Mouse (Mus musculus) gonadal fat pad, adult 2 months (tissue): ENCODE data around the gene Nono. TPM values are rescaled to one million over a fixed set of nuclear protein-coding genes. Genes with fewer than 3 reads are reported as not detected.
"Not testable (repeated sequence)": the region's sequence is repeated elsewhere in the genome, so short reads cannot be mapped to it uniquely, and the experiment has no call there.

Experiments used
- DNase-seq: peaks from one replicate; pipeline ENCODE4 v3.0.0-alpha.2; 2012; ENCODE audit warnings: low read depth
- polyA plus RNA-seq: library from polyadenylated mRNA; depleted of rRNA; stranded (reverse); fragments of >200 nt; gene quantifications from 2 replicates; pipeline ENCODE4 v1.2.3, GENCODE M21; 2012; rRNA removed

Nono gene
- polyA plus RNA-seq, 1 experiment, result 127 TPM

DNA sequence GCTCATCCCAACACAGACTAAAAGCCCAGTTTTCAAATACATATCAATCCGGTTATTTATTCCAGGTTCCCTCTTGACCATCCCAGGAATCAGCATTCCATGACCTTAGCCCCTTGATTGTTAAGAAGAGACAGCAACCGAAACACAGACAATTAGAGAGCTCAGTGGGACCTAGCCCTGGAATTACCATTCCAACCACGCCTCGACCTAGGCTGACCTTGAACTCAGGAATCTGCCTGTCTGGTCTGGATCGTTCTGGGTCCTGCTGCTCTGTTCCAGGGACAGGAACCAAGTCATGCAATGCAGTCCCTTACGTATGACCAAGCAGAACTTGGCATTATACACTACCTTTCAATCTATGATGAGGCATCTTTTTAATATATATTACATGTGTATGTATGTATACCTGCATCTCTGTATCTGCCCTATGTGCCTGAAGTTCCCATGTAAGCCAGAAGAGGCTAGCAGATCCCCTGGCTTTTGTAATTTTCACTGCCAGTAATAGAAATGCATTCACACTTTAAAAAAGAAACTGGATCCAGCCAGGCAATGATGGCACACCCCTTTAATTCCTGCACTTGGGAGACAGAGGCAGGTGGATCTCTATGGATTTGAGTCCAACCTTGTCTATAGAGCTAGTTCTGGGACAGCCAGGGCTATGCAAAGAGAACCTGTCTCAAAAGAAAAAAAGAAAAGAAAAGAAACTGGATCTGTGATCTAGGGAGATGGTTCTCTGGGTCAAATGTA lies 52.7 kb downstream of the Nono start:
- no peak for DNase-seq

DNA sequence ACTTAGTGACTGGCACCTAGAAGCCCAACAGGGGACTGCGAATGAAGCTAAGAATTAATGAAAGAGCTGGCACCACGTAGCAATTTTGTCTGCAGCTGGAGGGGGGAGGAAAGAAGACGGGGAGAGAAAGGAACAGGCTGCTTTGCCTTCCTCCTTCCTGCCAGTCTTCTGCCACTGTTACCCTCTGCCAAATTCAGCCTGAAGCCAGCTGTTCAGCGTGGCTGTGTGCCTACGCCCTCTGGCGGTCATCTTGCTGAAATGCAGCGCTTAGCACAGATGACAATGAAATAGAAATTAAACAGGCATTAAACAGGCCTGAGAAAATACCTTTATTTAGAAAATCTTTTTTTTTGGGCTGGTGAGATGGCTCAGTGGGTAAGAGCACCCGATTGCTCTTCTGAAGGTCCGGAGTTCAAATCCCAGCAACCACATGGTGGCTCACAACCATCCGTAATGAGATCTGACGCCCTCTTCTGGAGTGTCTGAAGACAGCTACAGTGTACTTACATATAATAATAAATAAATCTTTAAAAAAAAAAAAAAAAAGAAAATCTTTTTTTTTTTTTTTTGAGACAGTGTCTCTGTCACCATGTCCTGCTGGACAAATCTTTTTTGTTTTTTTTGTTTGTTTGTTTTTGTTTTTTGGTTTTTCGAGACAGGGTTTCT lies 57.5 kb downstream of the Nono start:
- DNase-seq, result not testable (repeated sequence)

Other genes with a start within 250 kb of the Nono start
- 16.7 and 23.9 TPM in 2 replicates for gene Snx12, start 206.8 kb upstream of the Nono start, polyA plus RNA-seq
- gene Foxo4, start 174.8 kb upstream of the Nono start, polyA plus RNA-seq, result 28.9 and 32.0 TPM in 2 replicates
- 0.43 and 0.80 TPM in 2 replicates for gene Gm614, start 165.3 kb upstream of the Nono start, polyA plus RNA-seq
- 7.3 TPM in 2 replicates for gene Il2rg, start 161.1 kb upstream of the Nono start, polyA plus RNA-seq
- not detected in 2 replicates for gene Gm20489, start 160.3 kb upstream of the Nono start, polyA plus RNA-seq
- 67.4 and 91.2 TPM in 2 replicates for gene Med12, start 155.3 kb upstream of the Nono start, polyA plus RNA-seq
- 0.19 and 0.46 TPM in 2 replicates for gene Nlgn3, start 130.2 kb upstream of the Nono start, polyA plus RNA-seq
- gene Gjb1, start 52.9 kb upstream of the Nono start, polyA plus RNA-seq, result 26.4 and 38.0 TPM in 2 replicates
- 45.6 and 60.7 TPM in 2 replicates for gene Zmym3, start 8.5 kb upstream of the Nono start, polyA plus RNA-seq
- 0.27 and 0.57 TPM in 2 replicates for gene Itgb1bp2, start 19.8 kb downstream of the Nono start, polyA plus RNA-seq
- gene Taf1, start 103.4 kb downstream of the Nono start, polyA plus RNA-seq, result 4.3 and 7.7 TPM in 2 replicates
- 123 and 125 TPM in 2 replicates for gene Ogt, start 210.7 kb downstream of the Nono start, polyA plus RNA-seq